Mouse (Mus musculus) frontal cortex, adult (tissue): ENCODE measurements around the gene Akr1c14.
"Not testable (repeated sequence)": the region's sequence is repeated elsewhere in the genome, so short reads cannot be mapped to it uniquely, and the experiment has no call there.

Source experiments
- ATAC-seq: cut with Nextera tagmentation; 2 replicates; pipeline ENCODE4 v1.9.2; 2017; ENCODE audit warnings: mild to moderate bottlenecking, moderate library complexity, mixed read lengths; ENCODE audit not compliant: low TSS enrichment

Akr1c14 gene

GRCm38 (mm10) chr13:4123146-4123545 lies 74.3 kb downstream of the Akr1c14 start:
- ATAC-seq: no peak

GRCm38 (mm10) chr13:4124471-4124870 lies 75.7 kb downstream of the Akr1c14 start:
- ATAC-seq: not testable (repeated sequence)

- ATAC-seq: not testable (repeated sequence)
Measured at GRCm38 (mm10) chr13:4125846-4126245, 77.0 kb downstream of the Akr1c14 start.

- ATAC-seq: peak; percentile 92
Measured at GRCm38 (mm10) chr13:4129100-4129499, 80.3 kb downstream of the Akr1c14 start.

- no peak for ATAC-seq
Measured at GRCm38 (mm10) chr13:4131317-4131716, 82.5 kb downstream of the Akr1c14 start.

- no peak for ATAC-seq
Measured at GRCm38 (mm10) chr13:4131721-4132120, 82.9 kb downstream of the Akr1c14 start.

- no peak for ATAC-seq
Measured at GRCm38 (mm10) chr13:4133070-4133469, 84.3 kb downstream of the Akr1c14 start.
